Mouse (Mus musculus) midbrain, embryonic 15.5 days (tissue): ENCODE measurements around the gene Angptl1. TPM values are rescaled to one million over a fixed set of nuclear protein-coding genes. Genes with fewer than 3 reads are reported as not detected.

Source experiments
- ATAC-seq: fragments of 200-750 bp; cut with Nextera tagmentation; replicated peaks from 2 replicates; pipeline ENCODE4 v1.8.0; 2017; ENCODE audit warnings: moderate TSS enrichment
- H3K27ac ChIP-seq: fragments of 300-500 bp; sonication (generic); 2 replicates; pipeline ENCODE4 v1.5.1; 2015; ENCODE audit warnings: mild to moderate bottlenecking, inconsistent platforms
- H3K27me3 ChIP-seq: fragments of 300-500 bp; sonication (generic); replicated peaks from 2 replicates; pipeline ENCODE4 v1.6.1; 2015; ENCODE audit warnings: inconsistent platforms
- H3K36me3 ChIP-seq: fragments of 300-500 bp; sonication (generic); replicated peaks from 2 replicates; pipeline ENCODE4 v1.6.1; 2015; ENCODE audit warnings: inconsistent platforms
- H3K4me1 ChIP-seq: fragments of 300-500 bp; sonication (generic); 2 replicates; pipeline ENCODE4 v1.6.1; 2015; ENCODE audit warnings: inconsistent platforms
- H3K4me2 ChIP-seq: fragments of 300-500 bp; sonication (generic); 2 replicates; pipeline ENCODE4 v1.6.1; 2015; ENCODE audit warnings: inconsistent platforms, mild to moderate bottlenecking, moderate library complexity
- H3K4me3 ChIP-seq: fragments of 300-500 bp; sonication (generic); 2 replicates; pipeline ENCODE4 v1.5.1; 2015; ENCODE audit warnings: mild to moderate bottlenecking, inconsistent platforms
- H3K9ac ChIP-seq: fragments of 300-500 bp; sonication (generic); 2 replicates; pipeline ENCODE4 v1.6.1; 2015; ENCODE audit warnings: mild to moderate bottlenecking, inconsistent platforms
- H3K9me3 ChIP-seq: fragments of 300-500 bp; sonication (generic); 2 replicates; pipeline ENCODE4 v1.6.1; 2016; ENCODE audit warnings: inconsistent platforms
- WGBS: fragments of 180-500 bp; shearing (Covaris S2); methylation state at CpG from one replicate; pipeline ENCODE4 v1.1.7; 2015; ENCODE audit warnings: mixed read lengths; 5-methylcytosine and 5-hydroxymethylcytosine counted together
- polyA plus RNA-seq: library from polyadenylated mRNA; unstranded; fragments of >200 nt; fragmentation: Nextera tagmentation; extraction: Ambion mirVana; gene quantifications from 2 replicates; pipeline ENCODE4 v1.2.1, GENCODE M21; 2015

Angptl1 gene
- 0.64 and 1.1 TPM in 2 replicates for polyA plus RNA-seq

- peak within 1 kb of the TSS; percentile 17; the same call in 1 of the 2 replicates for H3K4me2 ChIP-seq
- no peak within 1 kb of the TSS for H3K4me3 ChIP-seq
- H3K36me3 ChIP-seq, result no peaks in the 10 kb centered on the region
Measured at GRCm38 (mm10) chr1:156838177-156838576, at the start of gene Angptl1. Angptl1 (plus strand) TSS chr1:156838562.

DNA sequence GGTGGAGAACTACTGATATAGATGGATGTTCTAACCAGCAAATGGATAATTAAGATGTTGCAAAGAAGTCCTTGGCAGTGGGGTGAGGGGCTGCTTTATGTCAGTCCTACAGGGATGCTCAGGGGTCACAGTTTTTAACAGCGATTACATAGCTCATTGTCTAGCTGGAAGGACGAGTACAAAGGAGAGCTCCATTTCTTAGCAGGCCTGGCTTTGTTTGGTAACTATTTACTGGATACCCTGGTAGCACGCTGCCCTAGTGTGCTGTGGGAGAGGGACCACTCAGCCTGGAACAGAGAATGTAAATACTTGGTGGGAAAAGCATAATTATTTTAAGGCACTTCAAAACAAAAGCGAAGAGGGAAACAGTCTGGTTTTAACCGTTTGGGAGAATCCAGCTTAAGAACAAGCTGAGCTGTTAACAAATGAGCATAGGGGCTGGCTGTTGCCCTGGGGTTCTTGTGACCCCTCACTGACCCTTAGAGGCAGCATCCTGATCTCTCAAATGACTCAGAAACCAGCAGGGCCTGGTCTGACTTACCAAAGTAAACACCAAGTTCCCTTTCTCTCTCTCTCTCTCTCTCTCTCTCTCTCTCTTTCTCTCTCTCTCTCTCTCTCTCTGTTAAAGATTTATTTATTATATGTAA, 48.4 kb upstream of the Angptl1 start:
- H3K36me3 ChIP-seq, result no peaks in the 10 kb centered on the region
- no peak for ATAC-seq
- H3K27ac ChIP-seq, result no peak overlapping the region
- H3K9me3 ChIP-seq, result no peaks in the 10 kb centered on the region
- H3K4me1 ChIP-seq, result peaks cover 5% of the 10 kb centered on the region; the same call in 1 of the 2 replicates
- no peak overlapping the region for H3K4me2 ChIP-seq
- H3K9ac ChIP-seq, result no peak overlapping the region
- H3K27me3 ChIP-seq, result no peaks in the 10 kb centered on the region
- WGBS, result 11% methylated on average over 5 of the region's 5 CpGs
- H3K4me3 ChIP-seq, result no peak overlapping the region

More at GRCm38 (mm10) chr1:156838177-156838576, at the start of gene Angptl1:
- no peak for ATAC-seq
- H3K4me1 ChIP-seq, result peaks cover 11% of the 10 kb centered on the region
- 0 out of 2 replicates have a peak within 1 kb of the TSS, but pooled peaks have one; percentile 9 for H3K27ac ChIP-seq
- 47% methylated on average over 4 of the region's 4 CpGs for WGBS
- no peak within 1 kb of the TSS for H3K9ac ChIP-seq
- no peaks in the 10 kb centered on the region for H3K27me3 ChIP-seq
- no peaks in the 10 kb centered on the region for H3K9me3 ChIP-seq

DNA sequence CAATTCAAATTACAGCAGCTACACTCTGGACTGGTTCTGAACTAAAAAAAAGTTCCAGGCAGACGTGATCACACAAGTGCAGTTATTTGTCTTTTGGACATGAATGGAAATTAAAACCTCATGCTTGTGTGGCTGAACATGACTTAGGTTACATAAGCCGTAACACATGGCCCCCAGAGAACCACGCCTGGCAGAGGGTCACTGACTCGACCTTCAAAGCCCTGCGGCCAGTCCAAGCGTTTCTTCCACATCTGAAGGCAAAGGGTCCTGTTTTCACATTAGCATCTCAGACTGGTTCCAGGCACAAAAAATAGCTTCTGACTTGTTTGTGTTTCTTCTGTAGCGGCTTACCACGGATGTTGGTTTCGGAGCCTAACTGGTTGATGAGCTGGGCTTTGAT, 42.1 kb upstream of the Angptl1 start:
- Histone ChIP-seq H3K9ac (no peak overlapping the region), H3K36me3 (no peaks in the 10 kb centered on the region), H3K4me2 (no peak overlapping the region), H3K4me1 (no peaks in the 10 kb centered on the region), H3K9me3 (no peaks in the 10 kb centered on the region), H3K4me3 (no peak overlapping the region), H3K27me3 (no peaks in the 10 kb centered on the region), H3K27ac (no peak overlapping the region)
- 73% methylated on average over 9 of the region's 9 CpGs for WGBS
- no peak for ATAC-seq

DNA sequence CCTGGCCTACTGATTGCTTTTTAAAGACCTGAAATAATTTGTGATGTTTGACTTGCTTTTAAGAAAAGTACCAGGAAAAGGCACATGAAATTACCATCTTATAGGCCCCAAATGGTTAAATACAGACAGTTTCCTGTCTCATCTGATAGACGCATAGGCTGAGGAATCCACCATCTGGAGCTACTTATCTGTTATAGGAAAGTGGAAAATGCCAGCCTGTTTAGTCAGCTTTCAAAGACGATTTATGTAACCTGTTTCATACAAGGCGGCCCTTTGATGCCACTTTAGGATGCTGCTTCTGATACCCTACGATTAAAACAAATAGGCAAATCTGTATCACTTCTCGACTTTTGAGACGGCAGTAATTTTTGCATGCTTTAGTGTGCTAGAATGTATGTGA, 37.1 kb upstream of the Angptl1 start:
- H3K36me3 ChIP-seq, result no peaks in the 10 kb centered on the region
- H3K9ac ChIP-seq, result no peak overlapping the region
- H3K4me1 ChIP-seq, result no peaks in the 10 kb centered on the region
- no peaks in the 10 kb centered on the region for H3K9me3 ChIP-seq
- H3K27me3 ChIP-seq, result no peaks in the 10 kb centered on the region
- no peak overlapping the region for H3K4me3 ChIP-seq
- 90% methylated on average over 6 of the region's 6 CpGs for WGBS
- H3K4me2 ChIP-seq, result no peak overlapping the region
- no peak for ATAC-seq
- H3K27ac ChIP-seq, result no peak overlapping the region

DNA sequence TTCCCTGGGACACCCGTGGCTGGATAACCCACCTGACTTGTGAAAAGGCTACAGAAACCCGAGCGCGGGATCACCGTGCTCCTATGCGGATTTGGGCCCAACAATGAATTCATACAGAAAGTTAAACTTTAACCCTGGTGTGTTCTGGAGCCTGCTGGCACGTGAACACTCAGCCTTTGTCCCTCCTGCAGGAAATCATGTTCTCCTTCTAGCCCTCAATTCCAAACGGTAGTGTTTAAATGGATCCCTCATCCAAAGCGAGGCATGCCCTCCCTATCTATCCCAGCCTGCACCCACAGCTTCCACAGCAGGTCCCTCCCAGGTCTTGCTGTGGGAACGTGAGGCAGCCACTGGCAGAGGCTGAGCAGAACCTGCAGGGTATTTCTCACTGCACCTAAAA, 30.0 kb upstream of the Angptl1 start:
- H3K27ac ChIP-seq, result no peak overlapping the region
- no peak for ATAC-seq
- no peaks in the 10 kb centered on the region for H3K4me1 ChIP-seq
- no peak overlapping the region for H3K9ac ChIP-seq
- no peak overlapping the region for H3K4me3 ChIP-seq
- H3K4me2 ChIP-seq, result no peak overlapping the region
- no peaks in the 10 kb centered on the region for H3K36me3 ChIP-seq
- WGBS, result 74% methylated on average over 10 of the region's 10 CpGs
- H3K9me3 ChIP-seq, result no peaks in the 10 kb centered on the region
- H3K27me3 ChIP-seq, result no peaks in the 10 kb centered on the region

DNA sequence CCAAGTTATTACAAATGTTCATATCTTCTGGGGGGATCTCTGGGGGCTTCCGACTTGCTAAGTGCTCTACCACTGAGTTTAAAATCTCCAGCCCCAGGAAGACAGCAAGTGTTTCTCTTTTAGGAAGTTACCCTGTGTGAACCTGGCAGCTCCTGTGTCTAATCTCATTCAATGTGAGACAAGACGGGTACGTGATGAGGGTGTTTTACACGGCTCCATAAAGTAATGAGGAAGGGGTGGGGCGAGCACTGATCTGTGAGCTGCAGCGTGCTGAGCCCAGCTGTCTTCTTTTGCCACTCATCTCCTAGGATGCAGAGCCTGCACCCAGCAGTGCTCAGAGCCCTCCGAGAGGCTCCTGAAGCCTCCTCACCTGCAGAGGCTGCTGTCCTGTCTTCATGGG, 26.4 kb upstream of the Angptl1 start:
- no peak overlapping the region for H3K4me3 ChIP-seq
- H3K4me2 ChIP-seq, result no peak overlapping the region
- 76% methylated on average over 7 of the region's 7 CpGs for WGBS
- H3K9me3 ChIP-seq, result no peaks in the 10 kb centered on the region
- no peak overlapping the region for H3K9ac ChIP-seq
- no peak overlapping the region for H3K27ac ChIP-seq
- peaks cover 1% of the 10 kb centered on the region for H3K36me3 ChIP-seq
- no peaks in the 10 kb centered on the region for H3K4me1 ChIP-seq
- H3K27me3 ChIP-seq, result no peaks in the 10 kb centered on the region
- no peak for ATAC-seq

GRCm38 (mm10) chr1:156812716-156813115, 25.6 kb upstream of the Angptl1 start:
- Histone ChIP-seq H3K9ac (no peak overlapping the region), H3K4me1 (no peaks in the 10 kb centered on the region), H3K36me3 (peaks cover 9% of the 10 kb centered on the region), H3K27ac (no peak overlapping the region), H3K27me3 (no peaks in the 10 kb centered on the region), H3K4me3 (no peak overlapping the region), H3K4me2 (no peak overlapping the region), H3K9me3 (no peaks in the 10 kb centered on the region)
- 79% methylated on average over 8 of the region's 8 CpGs for WGBS
- no peak for ATAC-seq

DNA sequence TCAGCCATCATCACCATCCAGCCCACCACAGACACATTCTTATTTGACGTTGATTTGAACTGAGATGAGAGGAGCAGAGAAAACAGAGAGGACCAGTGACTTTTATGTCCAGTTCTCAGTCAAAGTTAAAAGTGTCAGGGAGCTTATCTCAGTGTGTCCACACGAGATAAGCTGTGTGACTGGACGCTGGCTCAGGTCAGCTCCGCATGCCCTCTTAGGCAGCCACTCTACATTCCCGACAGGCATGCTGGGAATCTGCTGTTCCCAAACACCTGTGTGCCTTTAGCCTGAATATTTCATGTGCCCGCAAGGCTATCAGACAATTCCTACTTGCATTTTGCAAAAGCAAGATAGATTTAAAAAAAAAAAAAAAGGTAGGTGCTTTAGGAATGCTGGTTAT, 24.9 kb upstream of the Angptl1 start:
- no peaks in the 10 kb centered on the region for H3K9me3 ChIP-seq
- no peak overlapping the region for H3K4me2 ChIP-seq
- H3K36me3 ChIP-seq, result peaks cover 16% of the 10 kb centered on the region
- 71% methylated on average over 6 of the region's 6 CpGs for WGBS
- no peaks in the 10 kb centered on the region for H3K4me1 ChIP-seq
- H3K27me3 ChIP-seq, result no peaks in the 10 kb centered on the region
- no peak overlapping the region for H3K9ac ChIP-seq
- ATAC-seq, result no peak
- no peak overlapping the region for H3K4me3 ChIP-seq
- H3K27ac ChIP-seq, result no peak overlapping the region

GRCm38 (mm10) chr1:156819236-156819635, 19.1 kb upstream of the Angptl1 start:
- Histone ChIP-seq H3K27ac (no peak overlapping the region), H3K4me2 (no peak overlapping the region), H3K9ac (no peak overlapping the region), H3K4me1 (no peaks in the 10 kb centered on the region), H3K9me3 (no peaks in the 10 kb centered on the region), H3K27me3 (no peaks in the 10 kb centered on the region), H3K36me3 (peaks cover 23% of the 10 kb centered on the region), H3K4me3 (no peak overlapping the region)
- 95% methylated on average over 1 of the region's 1 CpGs for WGBS
- no peak for ATAC-seq

DNA sequence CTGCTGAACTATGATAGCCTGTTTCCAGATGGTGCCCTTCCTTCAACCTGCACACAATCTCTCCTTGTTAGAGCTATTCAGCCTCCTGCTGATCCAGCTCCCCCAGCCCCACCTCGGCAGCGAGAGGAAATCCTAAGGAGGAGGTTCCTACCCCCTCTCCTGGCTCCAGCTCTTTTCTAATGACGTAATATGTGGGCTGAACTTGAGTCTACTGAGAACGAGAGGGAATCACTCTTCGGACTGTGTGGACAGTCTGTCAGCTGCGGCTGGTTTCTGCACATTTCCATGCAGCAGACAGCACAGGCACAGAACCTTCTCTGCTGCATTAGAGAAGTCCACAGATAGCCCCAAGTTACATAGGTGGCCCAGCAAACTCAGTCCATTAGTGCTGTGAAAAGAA, 333 bp downstream of the Angptl1 start:
- Histone ChIP-seq H3K27ac (0 out of 2 replicates have a peak overlapping the region, but pooled peaks have one; percentile 9), H3K4me2 (peak overlapping the region; percentile 17; the same call in 1 of the 2 replicates), H3K9me3 (no peaks in the 10 kb centered on the region), H3K9ac (no peak overlapping the region), H3K36me3 (no peaks in the 10 kb centered on the region), H3K4me3 (no peak overlapping the region), H3K27me3 (no peaks in the 10 kb centered on the region), H3K4me1 (peaks cover 11% of the 10 kb centered on the region)
- WGBS, result 7% methylated on average over 6 of the region's 6 CpGs
- peak; percentile 54; the same call in 1 of the 2 replicates for ATAC-seq

DNA sequence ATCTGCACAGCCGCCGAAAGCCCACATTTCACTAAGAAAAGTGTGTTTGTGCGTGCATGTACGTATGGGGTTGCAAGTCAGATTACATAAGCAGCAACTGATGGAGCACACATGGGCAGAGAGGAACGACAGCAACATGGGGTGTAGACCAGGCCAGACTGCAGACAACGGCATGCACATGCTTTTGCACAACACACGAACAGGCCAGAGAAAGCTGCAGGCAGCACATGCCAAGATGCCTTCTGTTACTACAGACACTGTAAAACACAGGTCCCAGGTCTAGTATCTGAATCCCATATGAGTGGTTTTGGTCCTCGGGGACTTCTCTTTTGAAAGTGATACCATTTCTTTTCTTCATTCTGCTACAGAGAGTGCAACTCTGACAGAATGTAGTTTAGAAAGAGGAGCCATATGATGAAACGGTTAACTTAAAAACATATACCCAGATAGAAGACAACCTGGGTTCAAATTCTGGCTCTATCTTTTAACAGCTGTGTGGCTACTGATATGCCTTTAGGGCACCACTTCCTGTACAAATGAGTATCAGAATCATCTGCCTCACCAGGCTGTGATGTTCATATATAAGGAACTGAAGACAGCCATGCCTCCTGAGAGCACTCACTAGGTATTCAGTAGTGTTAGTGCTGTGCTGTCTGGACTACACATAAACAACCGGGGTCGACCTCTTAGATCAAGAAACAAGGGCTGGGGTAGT, 3.4 kb downstream of the Angptl1 start:
- no peak overlapping the region for H3K27ac ChIP-seq
- H3K4me3 ChIP-seq, result no peak overlapping the region
- 84% methylated on average over 11 of the region's 11 CpGs for WGBS
- peaks cover 11% of the 10 kb centered on the region for H3K4me1 ChIP-seq
- no peak for ATAC-seq
- no peaks in the 10 kb centered on the region for H3K36me3 ChIP-seq
- H3K27me3 ChIP-seq, result no peaks in the 10 kb centered on the region
- no peak overlapping the region for H3K4me2 ChIP-seq
- no peaks in the 10 kb centered on the region for H3K9me3 ChIP-seq
- no peak overlapping the region for H3K9ac ChIP-seq

- Histone ChIP-seq H3K27ac (no peak overlapping the region), H3K4me2 (no peak overlapping the region), H3K27me3 (no peaks in the 10 kb centered on the region), H3K4me1 (no peaks in the 10 kb centered on the region), H3K4me3 (no peak overlapping the region), H3K9ac (no peak overlapping the region), H3K36me3 (no peaks in the 10 kb centered on the region), H3K9me3 (no peaks in the 10 kb centered on the region)
- WGBS, result 92% methylated on average over 4 of the region's 4 CpGs
- ATAC-seq, result no peak
Measured at GRCm38 (mm10) chr1:156847098-156847497, 8.7 kb downstream of the Angptl1 start.

GRCm38 (mm10) chr1:156852409-156852808, 14.0 kb downstream of the Angptl1 start:
- 86% methylated on average over 9 of the region's 9 CpGs for WGBS
- Histone ChIP-seq H3K4me3 (no peak overlapping the region), H3K36me3 (no peaks in the 10 kb centered on the region), H3K27ac (no peak overlapping the region), H3K4me1 (no peaks in the 10 kb centered on the region), H3K9me3 (no peaks in the 10 kb centered on the region), H3K9ac (no peak overlapping the region), H3K4me2 (no peak overlapping the region), H3K27me3 (no peaks in the 10 kb centered on the region)
- no peak for ATAC-seq
